ENCODE assay signal across 23 mouse cellular contexts in genomic region chr1:128600549-128600948, GRCm38 (mm10).
"Had no signal": no experiment of that assay in that cellular context is flagged by ENCODE, and none has a peak within 500 bp of the region (broad histone marks: within the 10 kb centered on the region; RNA-seq: fewer than 3 reads in every experiment).

No protein-coding gene starts in this region.

- H3K4me2 ChIP-seq: heart, embryonic 11.5 days; heart, embryonic 13.5 days; heart, embryonic 15.5 days; hindbrain, embryonic 13.5 days; hindbrain, embryonic 15.5 days; intestine, embryonic 15.5 days; limb, embryonic 12.5 days; liver, embryonic 12.5 days had no signal

- H3K4me3 ChIP-seq: heart, adult 2 months; heart, embryonic 13.5 days; heart, embryonic 15.5 days; hindbrain, embryonic 13.5 days; hindbrain, embryonic 15.5 days; intestine, embryonic 15.5 days; layer of hippocampus, adult 2 months; left cerebral cortex, adult 2 months; limb, embryonic 10.5 days; limb, embryonic 12.5 days; liver, embryonic 12.5 days had no signal

- H3K9me3 ChIP-seq: heart, embryonic 13.5 days; heart, embryonic 15.5 days; hindbrain, embryonic 13.5 days; hindbrain, embryonic 15.5 days; intestine, embryonic 15.5 days; limb, embryonic 10.5 days; limb, embryonic 12.5 days; liver, embryonic 12.5 days had no signal

- H3K4me1 ChIP-seq: heart, embryonic 15.5 days; liver, embryonic 12.5 days had no signal

- H3K27ac ChIP-seq: heart, adult 2 months; heart, embryonic 13.5 days; heart, embryonic 15.5 days; hindbrain, embryonic 13.5 days; hindbrain, embryonic 15.5 days; hindbrain, postnatal 0 days; intestine, embryonic 15.5 days; layer of hippocampus, adult 2 months; left cerebral cortex, adult 2 months; limb, embryonic 10.5 days; limb, embryonic 12.5 days; liver, embryonic 12.5 days had no signal

- H3K27me3 ChIP-seq: hindbrain, embryonic 15.5 days; intestine, embryonic 15.5 days had no signal

- H3K9ac ChIP-seq: heart, embryonic 13.5 days; heart, embryonic 15.5 days; hindbrain, embryonic 13.5 days; hindbrain, embryonic 15.5 days; intestine, embryonic 15.5 days; limb, embryonic 12.5 days; liver, embryonic 12.5 days had no signal

- H3K36me3 ChIP-seq: heart, embryonic 13.5 days; heart, embryonic 15.5 days; hindbrain, embryonic 13.5 days; hindbrain, embryonic 15.5 days; intestine, embryonic 15.5 days; limb, embryonic 10.5 days; limb, embryonic 12.5 days; liver, embryonic 12.5 days had no signal

- DNase-seq: gastrocnemius, postnatal 14 days; gastrocnemius, postnatal 36 days; heart, adult 11 months; heart, adult 2 months; heart, postnatal 14 days; heart, postnatal 36 days; kidney, adult 18-20 months; kidney, adult 8-10 months; kidney, postnatal 10 days; kidney, postnatal 25 days; kidney, postnatal 4 days had no signal
